Mouse (Mus musculus) forebrain, embryonic 13.5 days (tissue): Measurements from ENCODE around the gene Txlnb. TPM values are rescaled to one million over a fixed set of nuclear protein-coding genes. Genes with fewer than 3 reads are reported as not detected.

Source experiments
- ATAC-seq: fragments of 200-750 bp; cut with Nextera tagmentation; 2 replicates; pipeline ENCODE4 v1.8.0; 2017
- H3K27ac ChIP-seq: fragments of 300-500 bp; sonication (generic); 2 replicates; pipeline ENCODE4 v1.5.1; 2015; ENCODE audit warnings: inconsistent platforms, mild to moderate bottlenecking, moderate library complexity
- H3K27me3 ChIP-seq: fragments of 300-500 bp; sonication (generic); 2 replicates; pipeline ENCODE4 v1.6.1; 2015; ENCODE audit warnings: mild to moderate bottlenecking, inconsistent platforms
- H3K36me3 ChIP-seq: fragments of 300-500 bp; sonication (generic); 2 replicates; pipeline ENCODE4 v1.6.1; 2015; ENCODE audit warnings: mild to moderate bottlenecking, inconsistent platforms; ENCODE audit not compliant: poor library complexity, severe bottlenecking
- H3K4me1 ChIP-seq: fragments of 300-500 bp; sonication (generic); 2 replicates; pipeline ENCODE4 v1.6.1; 2015; ENCODE audit warnings: inconsistent platforms
- H3K4me2 ChIP-seq: fragments of 300-500 bp; sonication (generic); 2 replicates; pipeline ENCODE4 v1.6.1; 2015; ENCODE audit warnings: inconsistent platforms, mild to moderate bottlenecking, moderate library complexity
- H3K4me3 ChIP-seq: fragments of 300-500 bp; sonication (generic); 2 replicates; pipeline ENCODE4 v1.5.1; 2015; ENCODE audit warnings: mild to moderate bottlenecking, inconsistent platforms
- H3K9ac ChIP-seq: fragments of 300-500 bp; sonication (generic); 2 replicates; pipeline ENCODE4 v1.6.1; 2015; ENCODE audit warnings: mild to moderate bottlenecking, inconsistent platforms
- H3K9me3 ChIP-seq: fragments of 300-500 bp; sonication (generic); replicated peaks from 2 replicates; pipeline ENCODE4 v1.6.1; 2016; ENCODE audit warnings: inconsistent platforms
- whole genome bisulfite sequencing: fragments of 180-500 bp; shearing (Covaris S2); methylation state at CpG from one replicate; pipeline ENCODE4 v1.1.7; 2015; 5-methylcytosine and 5-hydroxymethylcytosine counted together
- polyA plus RNA-seq: library from polyadenylated mRNA; unstranded; fragments of >200 nt; fragmentation: Nextera tagmentation; extraction: Ambion mirVana; gene quantifications from 2 replicates; pipeline ENCODE4 v1.2.1, GENCODE M21; 2015

The Txlnb gene
- polyA plus RNA-seq, 1 experiment from 2014 or later = 0.99 TPM

DNA sequence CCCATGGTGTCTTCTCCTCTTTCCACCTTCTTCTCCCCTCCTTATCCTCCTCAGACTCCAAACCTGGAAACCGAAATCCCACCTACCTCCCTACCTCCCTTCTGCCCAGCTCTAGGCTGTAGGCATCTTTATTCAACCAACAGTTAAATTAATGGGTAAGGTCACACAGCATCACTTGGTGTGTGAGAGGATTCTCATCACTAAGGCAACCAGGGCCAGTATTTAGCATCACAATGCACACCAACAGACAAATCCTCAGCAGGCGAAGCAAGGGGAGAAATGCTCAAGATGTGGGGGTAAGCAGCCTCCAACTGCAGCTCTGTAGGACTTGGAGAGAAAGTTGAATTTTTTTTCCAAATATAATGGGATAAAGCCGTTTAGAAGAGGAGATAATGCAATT, 35.0 kb downstream of the Txlnb start:
- Histone ChIP-seq H3K9ac (no peak overlapping the region), H3K36me3 (no peaks in the 10 kb centered on the region), H3K4me1 (peaks cover 12% of the 10 kb centered on the region), H3K4me3 (no peak overlapping the region), H3K4me2 (no peak overlapping the region), H3K27ac (no peak overlapping the region), H3K27me3 (no peaks in the 10 kb centered on the region), H3K9me3 (no peaks in the 10 kb centered on the region)
- no peak for ATAC-seq
- 12% methylated on average over 3 of the region's 3 CpGs for WGBS

GRCm38 (mm10) chr10:17835031-17835430, 39.0 kb downstream of the Txlnb start:
- H3K4me2 ChIP-seq = no peak overlapping the region
- no peak overlapping the region for H3K27ac ChIP-seq
- H3K9me3 ChIP-seq = no peaks in the 10 kb centered on the region
- H3K27me3 ChIP-seq = no peaks in the 10 kb centered on the region
- H3K4me3 ChIP-seq = no peak overlapping the region
- no peak overlapping the region for H3K9ac ChIP-seq
- no peaks in the 10 kb centered on the region for H3K36me3 ChIP-seq
- WGBS = 91% methylated on average over 6 of the region's 6 CpGs
- no peak for ATAC-seq
- H3K4me1 ChIP-seq = peaks cover 8% of the 10 kb centered on the region

DNA sequence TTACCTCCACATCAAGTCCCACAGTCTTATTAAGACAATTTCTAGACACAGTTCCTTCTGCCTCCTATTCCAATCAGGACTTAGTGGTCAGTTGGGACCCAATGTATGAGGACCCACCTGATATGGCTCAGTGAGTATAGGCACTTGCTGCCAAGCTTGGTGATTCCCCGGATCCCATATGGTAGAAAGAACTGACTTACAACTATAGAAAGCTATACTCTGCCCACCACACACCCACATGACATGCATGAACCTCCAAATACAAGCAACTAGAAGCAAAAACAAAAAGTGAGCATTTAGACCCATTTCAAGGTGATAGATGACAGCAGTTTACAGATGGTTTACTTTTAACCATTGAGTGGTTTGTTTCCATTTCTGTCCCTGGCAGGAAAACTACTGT, 40.2 kb downstream of the Txlnb start:
- Histone ChIP-seq H3K4me2 (no peak overlapping the region), H3K36me3 (no peaks in the 10 kb centered on the region), H3K27ac (no peak overlapping the region), H3K4me3 (no peak overlapping the region), H3K9ac (no peak overlapping the region), H3K27me3 (no peaks in the 10 kb centered on the region), H3K9me3 (no peaks in the 10 kb centered on the region), H3K4me1 (peaks cover 2% of the 10 kb centered on the region)
- ATAC-seq = no peak
- 97% methylated on average over 1 of the region's 1 CpGs for WGBS

DNA sequence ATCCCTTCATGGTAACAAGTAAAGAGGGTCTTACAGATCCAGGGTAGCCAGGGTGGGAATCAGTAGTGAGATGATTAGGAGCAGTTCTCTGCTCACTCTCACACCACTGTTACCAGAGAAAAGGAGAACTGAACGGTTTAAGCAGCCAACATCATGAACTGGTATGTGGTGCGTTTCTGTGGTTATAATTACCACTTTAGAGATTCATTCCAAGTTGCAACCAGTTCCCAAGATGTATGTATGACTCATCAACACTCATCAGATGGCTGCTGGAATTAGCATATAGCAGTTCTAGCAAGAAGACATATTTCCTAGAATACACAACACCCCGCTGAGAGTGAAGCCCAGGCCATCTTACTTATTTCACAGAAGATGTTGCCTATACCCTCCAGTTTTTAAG, 46.0 kb downstream of the Txlnb start:
- 92% methylated on average over 3 of the region's 3 CpGs for WGBS
- Histone ChIP-seq H3K4me1 (peaks cover 7% of the 10 kb centered on the region; the same call in 1 of the 2 replicates), H3K4me2 (no peak overlapping the region), H3K27ac (no peak overlapping the region), H3K36me3 (no peaks in the 10 kb centered on the region), H3K9ac (no peak overlapping the region), H3K27me3 (no peaks in the 10 kb centered on the region), H3K4me3 (no peak overlapping the region), H3K9me3 (0 out of 2 replicates have a peak, but pooled peaks cover under 1% of the 10 kb centered on the region)
- 0 out of 2 replicates have a peak, but pooled peaks have one; percentile 21 for ATAC-seq

DNA sequence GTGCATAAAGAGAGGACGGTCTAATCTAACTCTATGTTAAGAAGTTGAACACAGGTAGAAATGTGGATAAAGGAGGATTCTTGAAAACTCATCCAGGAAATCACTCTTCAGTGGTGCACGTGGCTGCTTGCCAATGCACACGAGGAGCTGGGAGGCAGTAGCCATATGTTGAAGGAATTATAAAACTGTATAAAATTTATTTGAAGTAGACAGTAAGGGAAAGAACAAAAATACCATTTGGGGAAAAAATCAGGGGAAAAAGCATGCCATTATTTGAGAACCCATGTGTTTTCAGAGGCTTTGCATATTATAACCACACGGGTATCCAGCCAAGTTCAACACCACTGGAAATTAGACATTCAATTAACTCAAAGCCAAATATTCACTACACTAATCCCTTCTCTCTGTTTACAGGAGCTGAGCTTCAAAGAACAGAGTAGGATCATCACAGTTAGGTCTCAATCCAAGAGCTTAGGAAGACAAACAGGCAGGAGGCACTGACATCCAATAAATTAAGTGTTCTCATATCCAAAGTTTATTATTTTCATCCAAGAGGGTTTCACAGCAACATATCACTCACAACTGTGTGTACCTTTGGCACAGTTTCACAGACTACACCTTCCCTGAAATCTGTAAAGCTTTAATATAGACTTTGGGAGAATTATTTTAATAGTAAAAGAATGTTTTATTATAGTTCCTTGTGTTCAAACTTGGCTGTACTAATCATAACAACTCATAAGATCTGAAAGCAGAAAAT, 48.9 kb downstream of the Txlnb start:
- H3K9ac ChIP-seq = no peak overlapping the region
- H3K4me3 ChIP-seq = no peak overlapping the region
- peak; percentile 45; the same call in 1 of the 2 replicates for ATAC-seq
- WGBS = 59% methylated on average over 4 of the region's 4 CpGs
- no peak overlapping the region for H3K4me2 ChIP-seq
- H3K27ac ChIP-seq = no peak overlapping the region
- H3K27me3 ChIP-seq = no peaks in the 10 kb centered on the region
- no peaks in the 10 kb centered on the region for H3K36me3 ChIP-seq
- 0 out of 2 replicates have a peak, but pooled peaks cover 5% of the 10 kb centered on the region for H3K9me3 ChIP-seq
- peaks cover 7% of the 10 kb centered on the region; the same call in 1 of the 2 replicates for H3K4me1 ChIP-seq

GRCm38 (mm10) chr10:17857647-17858261, 61.7 kb downstream of the Txlnb start:
- H3K9me3 ChIP-seq = no peaks in the 10 kb centered on the region
- no peak overlapping the region for H3K27ac ChIP-seq
- H3K36me3 ChIP-seq = no peaks in the 10 kb centered on the region
- 89% methylated on average over 9 of the region's 9 CpGs for WGBS
- H3K9ac ChIP-seq = no peak overlapping the region
- no peaks in the 10 kb centered on the region for H3K4me1 ChIP-seq
- no peak overlapping the region for H3K4me3 ChIP-seq
- no peak for ATAC-seq
- H3K27me3 ChIP-seq = no peaks in the 10 kb centered on the region
- H3K4me2 ChIP-seq = no peak overlapping the region

DNA sequence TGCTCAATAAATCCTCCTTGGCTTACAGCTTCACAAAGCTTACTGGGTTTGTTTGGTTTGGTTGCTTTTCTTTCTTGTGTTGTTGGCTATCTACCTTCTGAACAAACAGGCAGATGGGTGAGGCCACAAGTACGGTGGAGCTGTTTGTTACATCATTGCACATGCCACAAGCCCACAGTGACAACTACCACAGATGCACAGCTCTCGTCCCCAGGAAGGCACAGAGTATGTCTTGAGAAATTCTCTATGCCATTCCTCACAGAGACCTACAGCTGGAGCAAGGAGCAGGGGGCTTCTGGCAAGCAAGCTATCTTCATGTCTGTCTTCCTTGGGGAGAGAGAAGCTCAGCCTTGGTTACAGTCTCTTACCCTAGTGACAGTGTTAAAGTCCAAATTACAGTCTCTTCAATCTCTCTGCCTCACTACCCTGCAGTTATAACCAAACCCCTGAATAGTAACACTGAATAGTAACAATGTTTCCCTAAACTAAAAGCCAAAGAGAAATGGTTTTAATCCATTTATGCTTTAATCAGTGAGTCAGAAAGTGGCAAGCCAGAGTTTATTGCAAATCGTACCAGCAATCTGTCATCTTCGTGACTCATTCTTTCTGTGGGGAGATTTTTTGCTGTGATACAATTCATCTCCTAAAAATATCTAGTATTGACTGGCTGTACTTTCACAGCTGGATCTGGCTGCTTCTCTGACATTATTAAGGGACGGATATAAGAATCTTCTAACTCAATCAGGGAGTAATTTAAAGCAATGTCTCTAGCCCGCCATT, 64.9 kb downstream of the Txlnb start:
- H3K4me2 ChIP-seq = no peak overlapping the region
- no peaks in the 10 kb centered on the region for H3K36me3 ChIP-seq
- WGBS = 87% methylated on average over 6 of the region's 6 CpGs
- no peak overlapping the region for H3K27ac ChIP-seq
- no peaks in the 10 kb centered on the region for H3K9me3 ChIP-seq
- H3K9ac ChIP-seq = no peak overlapping the region
- no peaks in the 10 kb centered on the region for H3K27me3 ChIP-seq
- no peak for ATAC-seq
- H3K4me1 ChIP-seq = no peaks in the 10 kb centered on the region
- H3K4me3 ChIP-seq = no peak overlapping the region

GRCm38 (mm10) chr10:17869822-17870662, 74.0 kb downstream of the Txlnb start:
- H3K9me3 ChIP-seq = no peaks in the 10 kb centered on the region
- no peaks in the 10 kb centered on the region for H3K4me1 ChIP-seq
- 27% methylated on average over 5 of the region's 5 CpGs for WGBS
- no peak overlapping the region for H3K4me3 ChIP-seq
- H3K4me2 ChIP-seq = no peak overlapping the region
- H3K27ac ChIP-seq = no peak overlapping the region
- H3K27me3 ChIP-seq = no peaks in the 10 kb centered on the region
- peak; percentile 97 for ATAC-seq
- no peak overlapping the region for H3K9ac ChIP-seq
- no peaks in the 10 kb centered on the region for H3K36me3 ChIP-seq

GRCm38 (mm10) chr10:17878002-17878919, 82.2 kb downstream of the Txlnb start:
- Histone ChIP-seq H3K9me3 (no peaks in the 10 kb centered on the region), H3K27ac (no peak overlapping the region), H3K9ac (no peak overlapping the region), H3K4me2 (no peak overlapping the region), H3K36me3 (no peaks in the 10 kb centered on the region), H3K27me3 (no peaks in the 10 kb centered on the region), H3K4me1 (no peaks in the 10 kb centered on the region), H3K4me3 (no peak overlapping the region)
- 46% methylated on average over 8 of the region's 8 CpGs for WGBS
- no peak for ATAC-seq

GRCm38 (mm10) chr10:17880038-17880437, 84.0 kb downstream of the Txlnb start:
- Histone ChIP-seq H3K36me3 (no peaks in the 10 kb centered on the region), H3K27me3 (no peaks in the 10 kb centered on the region), H3K4me3 (no peak overlapping the region), H3K4me2 (no peak overlapping the region), H3K27ac (no peak overlapping the region), H3K9me3 (no peaks in the 10 kb centered on the region), H3K4me1 (no peaks in the 10 kb centered on the region), H3K9ac (no peak overlapping the region)
- WGBS = 91% methylated on average over 3 of the region's 3 CpGs
- ATAC-seq = no peak

- Histone ChIP-seq H3K9me3 (no peaks in the 10 kb centered on the region), H3K4me3 (no peak overlapping the region), H3K4me1 (no peaks in the 10 kb centered on the region), H3K9ac (no peak overlapping the region), H3K36me3 (no peaks in the 10 kb centered on the region), H3K4me2 (no peak overlapping the region), H3K27ac (no peak overlapping the region), H3K27me3 (no peaks in the 10 kb centered on the region)
- no peak for ATAC-seq
- 93% methylated on average over 2 of the region's 2 CpGs for WGBS
These were observed 84.7 kb downstream of the Txlnb start for GRCm38 (mm10) chr10:17880724-17881123.
